Mouse (Mus musculus) kidney, adult 18-20 months (tissue): Measurements from ENCODE around the gene Nab2.

Source experiments
- DNase-seq: peaks from one replicate; pipeline ENCODE4 v3.0.0; 2021

The Nab2 gene

DNA sequence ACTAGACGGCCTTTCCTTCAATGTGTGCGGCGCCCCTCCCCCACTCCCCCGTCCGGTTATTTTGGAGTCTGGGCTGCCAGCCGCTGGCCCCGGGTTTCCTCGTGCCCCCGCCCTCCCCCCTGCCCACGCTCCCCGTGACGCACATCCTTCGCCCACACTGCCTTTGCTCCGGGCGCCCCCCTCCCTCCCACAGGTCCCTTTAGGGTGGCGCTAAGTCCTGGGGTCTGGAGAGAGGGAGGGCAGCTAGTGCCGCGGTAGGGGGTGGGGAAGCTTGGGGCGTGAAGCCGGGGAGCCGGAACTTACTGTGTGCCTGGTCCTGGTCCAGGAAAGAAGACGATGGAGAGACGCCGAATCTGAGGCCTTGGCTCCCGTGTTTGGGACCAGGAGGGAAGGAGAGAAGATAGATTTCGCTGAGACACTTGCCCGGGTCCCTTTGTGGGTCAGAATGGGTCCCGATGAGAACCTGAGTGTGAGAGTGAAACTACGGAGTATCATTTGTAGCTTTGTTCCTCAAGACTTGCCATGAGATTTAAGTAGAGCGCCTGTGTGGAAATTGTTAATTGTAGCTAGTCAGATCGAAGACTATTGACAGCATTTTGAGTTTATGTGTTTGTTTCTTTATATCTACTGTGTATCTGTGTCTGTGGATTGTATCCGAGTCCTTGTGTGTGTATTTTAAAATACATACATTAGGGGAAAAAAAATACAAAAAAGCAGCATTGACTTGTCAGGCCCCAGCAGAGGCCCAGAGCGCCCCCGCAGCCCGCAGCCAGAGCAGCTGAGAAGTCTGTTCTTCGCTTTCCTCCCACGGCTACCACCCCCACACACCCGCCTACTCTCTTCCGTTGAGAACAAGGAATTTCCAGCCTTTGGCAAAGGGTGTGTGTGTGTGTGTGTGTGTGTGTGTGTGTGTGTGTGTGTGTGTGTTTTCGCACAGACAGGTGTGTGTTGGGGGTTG is at the start of gene Nab2:
Gene Nab2 (minus strand): TSS at position 476 of the 958 bp plus-strand sequence.
- DNase-seq, result peak; percentile 78

DNA sequence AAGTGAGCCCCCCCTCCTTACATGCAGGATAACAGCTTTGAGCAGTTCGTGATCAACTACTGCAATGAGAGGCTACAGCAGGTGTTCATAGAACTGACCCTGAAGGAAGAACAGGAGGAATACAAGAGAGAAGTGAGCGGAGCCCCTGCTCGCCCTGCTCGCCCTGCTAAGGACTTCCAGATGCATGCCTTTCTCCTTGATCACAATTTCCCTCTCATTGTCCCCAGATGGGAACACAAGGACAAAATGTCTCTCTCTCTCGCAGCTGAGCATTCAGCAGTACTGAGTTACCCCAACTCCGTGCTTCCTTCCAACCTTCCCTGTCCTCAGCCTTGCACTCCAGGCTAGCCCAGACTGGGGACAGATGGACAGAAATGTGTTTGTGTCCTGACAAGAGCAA is 44.4 kb upstream of the Nab2 start:
- DNase-seq, result no peak

DNA sequence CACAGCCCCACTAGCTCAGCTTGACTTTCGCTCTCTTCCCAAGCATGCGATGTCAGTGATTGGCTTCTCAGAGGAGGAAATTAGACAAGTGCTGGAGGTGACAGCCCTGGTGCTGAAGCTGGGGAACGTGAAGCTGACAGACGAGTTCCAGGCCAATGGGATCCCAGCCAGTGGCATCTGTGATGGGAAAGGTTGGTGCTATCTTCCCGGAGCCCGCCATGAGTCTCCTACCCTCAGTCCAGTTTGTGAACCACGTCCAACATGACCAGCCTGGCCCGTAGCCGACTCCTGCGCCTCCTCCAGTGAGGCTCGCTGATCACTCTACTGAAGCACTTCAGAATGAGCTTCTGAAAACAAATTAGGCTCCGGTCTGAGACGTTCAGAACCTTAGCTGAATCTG is 42.0 kb upstream of the Nab2 start:
- no peak for DNase-seq

DNA sequence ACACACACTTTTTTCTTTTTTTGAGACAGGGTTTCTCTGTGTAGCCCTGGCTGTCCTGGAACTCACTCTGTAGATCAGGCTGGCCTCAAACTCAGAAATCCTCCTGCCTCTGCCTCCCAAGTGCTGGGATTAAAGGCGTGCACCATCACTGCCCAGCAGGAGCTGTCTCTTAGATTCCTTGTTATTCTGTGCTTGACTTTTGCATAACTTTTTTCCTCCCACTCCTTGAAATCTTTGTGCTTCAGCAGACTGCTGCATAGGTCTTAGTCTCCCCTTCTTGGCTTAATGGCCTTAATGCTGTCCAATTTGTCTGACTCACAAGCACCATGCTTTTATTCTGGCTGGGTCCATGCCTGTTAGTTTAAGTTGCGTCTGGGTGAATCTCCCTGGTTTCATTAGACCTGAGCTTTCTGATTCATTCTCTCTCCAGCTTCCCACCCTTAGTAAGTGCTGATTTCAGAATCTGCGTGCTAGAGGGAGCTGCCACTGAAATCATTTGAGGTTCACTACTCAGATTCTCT is 40.5 kb upstream of the Nab2 start:
- no peak for DNase-seq

DNA sequence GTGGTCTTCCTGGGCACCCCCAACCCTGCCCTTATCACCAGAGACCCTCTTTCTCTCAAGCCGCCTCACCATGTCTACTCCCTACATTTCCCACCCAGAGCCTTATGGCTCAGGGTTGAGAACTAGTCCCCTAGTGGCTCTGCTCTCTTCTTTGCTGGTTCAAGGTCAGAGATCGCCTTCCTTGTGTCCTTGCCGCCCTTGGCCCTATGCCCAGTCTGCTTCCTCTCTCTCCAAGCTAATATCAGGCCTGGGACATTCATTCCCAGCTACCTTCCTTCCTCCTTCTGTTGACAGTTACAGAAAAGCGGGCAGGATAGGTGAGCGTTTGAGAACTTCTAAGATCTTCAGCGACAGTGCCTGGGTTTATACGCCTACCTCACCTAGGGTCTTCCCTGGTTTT is 39.4 kb upstream of the Nab2 start:
- DNase-seq, result peak; percentile 36

DNA sequence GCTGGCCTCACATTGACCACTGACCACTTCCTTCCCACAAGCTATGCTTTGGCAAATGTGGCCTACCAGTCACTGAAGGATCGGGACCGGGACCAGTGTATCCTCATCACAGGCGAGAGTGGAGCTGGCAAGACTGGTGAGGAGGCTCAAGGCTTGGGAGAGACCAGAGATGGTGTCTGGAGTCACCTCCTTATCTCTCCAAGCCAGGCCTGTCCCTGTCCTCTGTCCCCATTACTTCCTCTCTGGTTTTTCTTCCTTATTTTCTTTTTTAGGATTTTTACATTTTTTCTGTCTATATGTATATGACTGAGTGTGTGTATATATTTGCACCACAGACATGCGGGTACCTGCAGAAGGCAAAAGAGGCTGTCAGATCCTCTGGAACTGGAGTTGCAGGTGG is 37.4 kb upstream of the Nab2 start:
- no peak for DNase-seq

GRCm38 (mm10) chr10:127704766-127705220 is 36.4 kb upstream of the Nab2 start, which contains the start of gene Myo1a:
Gene Myo1a, plus strand, starts transcription at chr10:127705170.
- no peak for DNase-seq

GRCm38 (mm10) chr10:127704293-127704692 is 35.9 kb upstream of the Nab2 start:
- DNase-seq, result no peak

DNA sequence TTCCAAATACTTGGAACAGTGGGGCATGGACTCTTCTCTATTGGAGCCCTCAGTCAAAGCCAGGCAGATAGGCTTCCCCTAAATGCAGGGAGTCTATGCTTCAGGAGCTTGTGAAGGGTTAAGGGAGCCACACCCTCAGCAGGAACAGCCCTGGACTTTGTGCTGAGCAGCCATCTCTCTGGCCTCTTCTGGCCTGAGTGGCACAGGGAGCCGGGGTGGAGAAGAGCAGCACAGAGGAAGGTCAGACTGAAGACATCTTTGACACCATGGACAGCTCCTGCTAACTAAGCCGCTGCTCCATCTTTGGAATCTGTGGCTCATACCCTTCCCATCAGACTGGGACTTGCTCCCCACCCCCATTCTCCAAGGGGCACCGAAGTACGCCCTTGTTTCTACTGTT is 34.9 kb upstream of the Nab2 start:
- DNase-seq, result no peak

GRCm38 (mm10) chr10:127698966-127699365 is 30.6 kb upstream of the Nab2 start:
- DNase-seq, result no peak

DNA sequence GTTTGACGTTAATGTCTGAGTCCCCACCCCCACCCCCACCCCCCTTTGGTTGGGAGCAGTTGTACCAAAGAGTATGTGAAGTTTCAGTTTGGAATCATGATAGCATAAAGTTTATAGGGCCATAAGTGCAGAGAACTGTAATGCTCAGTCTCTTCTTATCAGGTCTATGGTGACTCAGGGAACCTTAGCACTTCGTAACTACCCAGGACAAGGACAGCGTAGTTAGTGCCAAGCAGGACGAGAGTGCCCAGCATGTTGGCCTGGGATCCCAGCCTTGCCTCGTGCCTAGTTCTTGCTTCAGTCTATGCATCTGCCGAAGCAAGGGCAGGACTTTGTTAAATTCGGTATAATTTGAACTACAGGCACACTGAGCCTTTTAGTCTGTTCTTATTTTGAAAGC is 27.4 kb upstream of the Nab2 start:
- no peak for DNase-seq

DNA sequence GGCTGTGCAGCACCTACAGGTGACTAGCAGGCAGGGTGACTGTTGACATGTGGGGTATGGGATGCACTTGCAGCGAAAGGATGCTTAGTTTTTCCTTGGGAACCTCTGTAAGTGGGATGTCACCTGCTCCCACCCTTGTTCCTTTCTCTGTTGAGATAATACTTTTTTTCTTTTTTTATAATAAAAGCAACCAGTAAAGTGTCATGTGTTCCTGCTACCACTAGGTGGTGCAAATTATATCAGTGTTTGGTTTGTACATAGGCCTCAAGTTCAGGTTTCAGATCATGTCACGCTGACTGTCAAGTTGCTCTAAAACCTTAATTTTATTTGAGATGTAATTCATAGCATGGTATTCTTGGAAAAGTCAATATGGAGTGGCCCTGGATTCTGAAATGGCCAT is 26.3 kb upstream of the Nab2 start:
- DNase-seq, result peak; percentile 13

DNA sequence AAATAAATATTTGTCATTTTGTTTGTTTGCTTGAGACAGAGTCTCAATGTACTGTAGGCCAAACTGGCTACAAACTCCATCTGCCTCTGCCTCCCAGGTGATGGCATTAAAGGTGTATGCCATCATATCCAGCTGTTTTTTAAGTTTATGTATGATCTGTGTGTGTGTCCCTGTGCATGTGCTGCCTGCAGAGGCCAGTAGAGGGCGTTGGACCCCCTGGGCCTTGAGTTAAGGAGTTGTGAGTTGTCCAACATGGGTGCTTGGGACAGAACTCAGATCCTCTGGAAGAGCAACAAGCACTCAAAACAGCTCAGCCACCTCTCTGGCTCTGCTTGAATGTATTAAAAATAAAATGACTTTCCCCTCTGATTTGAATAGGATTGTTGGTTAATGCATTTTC is 22.7 kb upstream of the Nab2 start:
- DNase-seq, result no peak

DNA sequence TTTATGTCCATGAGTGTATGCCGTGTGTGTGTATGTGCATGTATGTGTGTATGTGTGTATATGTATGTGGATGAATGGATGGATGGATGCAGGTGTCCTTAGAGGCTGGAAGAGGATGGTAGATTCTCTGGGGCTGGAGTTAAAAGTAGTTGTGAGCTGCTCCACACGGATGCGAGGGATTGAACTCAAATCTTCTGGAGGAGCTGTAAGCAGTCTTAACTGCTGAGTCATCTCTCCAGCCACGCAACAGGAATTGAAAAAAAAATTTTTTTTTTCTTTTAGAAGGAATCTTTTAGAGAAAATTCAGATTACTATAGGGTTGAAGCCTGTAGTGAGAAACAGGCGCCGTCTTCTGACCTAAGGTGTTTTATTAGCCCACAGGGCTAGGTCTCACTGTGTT is 14.5 kb upstream of the Nab2 start:
- no peak for DNase-seq

GRCm38 (mm10) chr10:127679881-127680280 is 11.5 kb upstream of the Nab2 start:
- DNase-seq, result no peak

DNA sequence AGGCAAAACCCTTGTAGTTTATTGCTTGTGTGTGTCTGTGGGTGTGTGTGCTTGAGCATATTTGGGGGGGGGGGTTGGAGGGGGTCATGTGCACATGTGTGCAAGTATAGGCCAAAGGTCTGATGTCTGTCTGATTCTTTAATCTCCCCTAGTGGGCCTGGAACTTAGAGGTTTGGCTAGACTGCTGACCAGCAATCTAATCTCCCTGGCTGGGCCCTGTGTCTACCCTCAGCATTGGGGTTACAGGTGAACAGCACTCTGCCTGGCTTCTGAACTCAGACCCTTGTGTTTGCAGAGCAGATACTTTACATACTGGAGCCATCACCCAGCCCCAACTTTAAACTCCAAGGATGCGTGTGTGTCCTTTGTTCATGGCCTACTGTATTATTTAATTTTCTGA is 10.8 kb upstream of the Nab2 start:
- DNase-seq, result no peak

DNA sequence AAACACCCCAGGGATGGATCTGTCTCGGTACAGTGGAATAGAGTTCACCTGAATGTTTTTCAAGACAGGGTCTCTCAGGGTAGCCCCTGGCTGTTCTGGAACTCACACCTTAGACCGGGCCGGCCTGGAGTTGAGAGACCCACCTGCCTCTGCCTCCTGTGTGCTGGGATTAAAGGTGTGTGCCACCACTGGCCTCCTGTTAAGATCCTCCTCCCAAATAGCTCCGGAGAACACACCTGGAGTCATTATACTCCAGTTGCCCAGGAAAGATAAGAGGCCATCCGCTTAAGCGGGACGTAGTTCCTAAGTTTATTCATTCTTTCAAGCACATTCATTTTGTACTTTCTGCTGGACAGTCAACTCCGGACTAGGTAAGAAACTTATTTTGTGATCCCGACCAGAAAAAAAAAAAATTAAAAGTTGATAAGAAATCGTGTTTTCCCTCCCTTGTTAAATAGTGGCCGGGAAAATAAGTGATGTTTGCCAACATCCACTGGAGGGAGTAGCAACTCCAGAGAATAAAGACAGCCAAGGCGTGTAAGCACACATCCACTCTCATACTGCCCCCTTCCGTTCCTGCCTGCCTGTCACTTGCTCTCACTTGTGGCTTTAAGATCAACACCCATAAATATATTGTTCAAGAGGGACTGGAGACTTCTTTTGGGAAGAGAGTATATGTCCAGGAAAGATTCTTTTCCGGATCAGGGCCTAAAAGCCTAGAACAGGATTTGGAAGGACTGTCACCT is 9.4 kb upstream of the Nab2 start:
- DNase-seq, result peak; percentile 62

- peak; percentile 89 for DNase-seq
Observed at GRCm38 (mm10) chr10:127676691-127677548, 8.6 kb upstream of the Nab2 start.

GRCm38 (mm10) chr10:127675859-127676398 is 7.6 kb upstream of the Nab2 start:
- DNase-seq, result no peak

- DNase-seq, result peak; percentile 91
Observed at GRCm38 (mm10) chr10:127674794-127675522, 6.6 kb upstream of the Nab2 start.

DNA sequence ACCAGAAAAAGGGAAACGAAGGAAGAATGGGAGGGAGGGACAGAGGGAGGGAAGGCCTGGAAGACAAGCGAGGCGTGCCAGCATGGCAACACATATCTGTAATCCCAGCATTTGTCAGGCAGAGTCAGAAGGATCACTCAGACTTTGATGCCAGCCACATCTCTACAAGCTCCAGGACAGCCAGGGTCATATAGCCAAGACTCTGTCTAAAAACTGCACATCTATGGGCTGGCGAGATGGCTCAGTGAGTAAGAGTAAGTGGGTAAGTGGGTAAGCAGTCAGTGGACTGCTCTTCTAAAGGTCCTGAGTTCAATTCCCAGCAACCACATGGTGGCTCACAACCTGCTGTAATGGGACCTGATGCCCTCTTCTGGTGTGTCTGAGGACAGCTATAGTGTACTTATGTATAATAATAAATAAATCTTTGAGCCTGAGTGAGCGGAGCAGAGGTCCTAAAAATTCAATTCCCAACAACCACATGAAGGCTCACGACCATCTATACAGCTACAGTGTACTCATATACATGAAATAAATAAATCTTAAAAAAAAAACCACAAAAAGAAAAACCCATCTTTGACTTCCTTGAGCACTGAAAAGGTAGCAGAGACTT is 5.8 kb upstream of the Nab2 start:
- no peak for DNase-seq
